Mouse (Mus musculus) liver, embryonic 15.5 days (tissue): ENCODE measurements around the gene Pnldc1. TPM values are rescaled to one million over a fixed set of nuclear protein-coding genes. Genes with fewer than 3 reads are reported as not detected.
"Not testable (repeated sequence)": the region's sequence is repeated elsewhere in the genome, so short reads cannot be mapped to it uniquely, and the experiment has no call there.

Experiments used
- ATAC-seq: fragments of 200-750 bp; cut with Nextera tagmentation; 2 replicates; pipeline ENCODE4 v1.8.0; 2017; ENCODE audit warnings: moderate number of reproducible peaks, mild to moderate bottlenecking, moderate library complexity; ENCODE audit not compliant: insufficient read depth
- H3K27ac ChIP-seq: fragments of 300-500 bp; sonication (generic); replicated peaks from 2 replicates; pipeline ENCODE4 v1.5.1; 2015; ENCODE audit warnings: mild to moderate bottlenecking, inconsistent platforms
- H3K27me3 ChIP-seq: fragments of 300-500 bp; sonication (generic); 2 replicates; pipeline ENCODE4 v1.6.1; 2015; ENCODE audit warnings: mild to moderate bottlenecking, inconsistent platforms
- H3K36me3 ChIP-seq: fragments of 300-500 bp; sonication (generic); replicated peaks from 2 replicates; pipeline ENCODE4 v1.6.1; 2015; ENCODE audit warnings: moderate library complexity, mild to moderate bottlenecking, inconsistent platforms
- H3K4me1 ChIP-seq: fragments of 300-500 bp; sonication (generic); replicated peaks from 2 replicates; pipeline ENCODE4 v1.6.1; 2015; ENCODE audit warnings: inconsistent platforms
- H3K4me2 ChIP-seq: fragments of 300-500 bp; sonication (generic); 2 replicates; pipeline ENCODE4 v1.6.1; 2015; ENCODE audit warnings: moderate library complexity, mild to moderate bottlenecking, inconsistent platforms
- H3K4me3 ChIP-seq: fragments of 300-500 bp; sonication (generic); replicated peaks from 2 replicates; pipeline ENCODE4 v1.5.1; 2015; ENCODE audit warnings: mild to moderate bottlenecking, inconsistent platforms
- H3K9ac ChIP-seq: fragments of 300-500 bp; sonication (generic); 2 replicates; pipeline ENCODE4 v1.6.1; 2015; ENCODE audit warnings: moderate library complexity, mild to moderate bottlenecking, inconsistent platforms
- H3K9me3 ChIP-seq: fragments of 300-500 bp; sonication (generic); replicated peaks from 2 replicates; pipeline ENCODE4 v1.6.1; 2016; ENCODE audit warnings: inconsistent platforms
- WGBS: fragments of 180-500 bp; shearing (Covaris S2); methylation state at CpG from one replicate; pipeline ENCODE4 v1.1.7; 2015; ENCODE audit warnings: mixed read lengths; ENCODE audit not compliant: insufficient replicate concordance; 5-methylcytosine and 5-hydroxymethylcytosine counted together
- polyA plus RNA-seq: library from polyadenylated mRNA; unstranded; fragments of >200 nt; fragmentation: Nextera tagmentation; extraction: Ambion mirVana; gene quantifications from 2 replicates; pipeline ENCODE4 v1.2.1, GENCODE M21; 2015

The Pnldc1 gene
- 0.40 and 0.45 TPM in 2 replicates for polyA plus RNA-seq

GRCm38 (mm10) chr17:12909361-12910280 lies at the start of gene Pnldc1:
TSS of gene Pnldc1 (minus strand) at chr17:12910230.
- WGBS: 82% methylated on average over 35 of the region's 35 CpGs
- Histone ChIP-seq H3K9ac (no peak within 1 kb of the TSS), H3K4me3 (no peak within 1 kb of the TSS), H3K4me1 (peaks cover 9% of the 10 kb centered on the region), H3K27me3 (no peaks in the 10 kb centered on the region), H3K9me3 (no peaks in the 10 kb centered on the region), H3K36me3 (peaks cover 54% of the 10 kb centered on the region), H3K27ac (no peak within 1 kb of the TSS), H3K4me2 (no peak within 1 kb of the TSS)
- no peak for ATAC-seq

DNA sequence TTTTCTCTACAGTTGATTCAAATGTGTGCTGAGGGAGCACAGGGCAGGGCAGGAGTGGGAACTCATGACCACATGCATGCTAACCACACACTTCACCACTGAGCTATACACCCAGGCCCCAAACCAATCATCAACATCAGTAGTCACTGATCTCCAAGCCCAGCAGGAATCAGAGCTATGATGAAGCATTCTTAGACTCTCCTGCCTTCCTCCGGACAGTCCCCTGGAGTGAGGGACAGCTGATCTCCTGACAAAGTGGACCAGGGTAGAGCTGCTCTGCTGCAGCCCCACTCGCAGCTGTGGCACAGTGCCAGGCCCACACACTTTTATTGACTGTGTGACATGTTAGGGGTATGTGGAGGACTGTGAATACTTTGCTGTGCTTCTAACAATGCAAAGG lies 49.3 kb upstream of the Pnldc1 start:
- ATAC-seq, H3K27me3 ChIP-seq, H3K9ac ChIP-seq, H3K9me3 ChIP-seq, H3K27ac ChIP-seq: not testable (repeated sequence)
- Histone ChIP-seq H3K4me2 (peak overlapping the region; percentile 41), H3K4me3 (0 out of 2 replicates have a peak overlapping the region, but pooled peaks have one; percentile 21), H3K4me1 (peaks cover 13% of the 10 kb centered on the region), H3K36me3 (peaks cover 18% of the 10 kb centered on the region)
- WGBS: 18% methylated on average over 2 of the region's 2 CpGs

DNA sequence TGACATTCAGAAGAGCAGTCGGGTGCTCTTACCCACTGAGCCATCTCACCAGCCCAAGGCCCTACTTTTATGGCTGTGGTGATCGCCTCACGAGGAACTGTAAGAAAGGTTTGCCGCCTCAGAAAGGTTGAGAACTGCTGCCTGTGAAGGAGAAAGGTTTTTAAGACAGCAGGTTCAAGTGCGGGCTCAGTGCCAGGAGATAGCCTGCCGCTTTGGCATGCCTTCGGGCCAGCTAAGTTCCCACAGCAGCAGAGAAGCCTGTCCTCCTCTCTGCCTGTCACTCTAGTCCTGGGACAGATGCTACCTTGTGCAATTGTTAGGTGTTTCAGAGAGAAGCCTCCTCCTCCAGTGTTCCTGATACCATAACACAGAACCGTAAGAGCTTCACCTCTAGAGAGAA lies 46.6 kb upstream of the Pnldc1 start:
- H3K9me3 ChIP-seq: no peaks in the 10 kb centered on the region
- no peak overlapping the region for H3K4me3 ChIP-seq
- peaks cover 29% of the 10 kb centered on the region for H3K36me3 ChIP-seq
- H3K27ac ChIP-seq: no peak overlapping the region
- 79% methylated on average over 8 of the region's 8 CpGs for WGBS
- peaks cover 13% of the 10 kb centered on the region for H3K4me1 ChIP-seq
- H3K27me3 ChIP-seq: no peaks in the 10 kb centered on the region
- no peak for ATAC-seq
- no peak overlapping the region for H3K4me2 ChIP-seq
- H3K9ac ChIP-seq: no peak overlapping the region

GRCm38 (mm10) chr17:12949669-12950068 lies 39.6 kb upstream of the Pnldc1 start:
- WGBS: 81% methylated on average over 5 of the region's 5 CpGs
- Histone ChIP-seq H3K36me3 (peaks cover 52% of the 10 kb centered on the region), H3K9ac (no peak overlapping the region), H3K27me3 (no peaks in the 10 kb centered on the region), H3K27ac (no peak overlapping the region), H3K4me3 (no peak overlapping the region), H3K9me3 (no peaks in the 10 kb centered on the region), H3K4me1 (no peaks in the 10 kb centered on the region), H3K4me2 (no peak overlapping the region)
- ATAC-seq: no peak

DNA sequence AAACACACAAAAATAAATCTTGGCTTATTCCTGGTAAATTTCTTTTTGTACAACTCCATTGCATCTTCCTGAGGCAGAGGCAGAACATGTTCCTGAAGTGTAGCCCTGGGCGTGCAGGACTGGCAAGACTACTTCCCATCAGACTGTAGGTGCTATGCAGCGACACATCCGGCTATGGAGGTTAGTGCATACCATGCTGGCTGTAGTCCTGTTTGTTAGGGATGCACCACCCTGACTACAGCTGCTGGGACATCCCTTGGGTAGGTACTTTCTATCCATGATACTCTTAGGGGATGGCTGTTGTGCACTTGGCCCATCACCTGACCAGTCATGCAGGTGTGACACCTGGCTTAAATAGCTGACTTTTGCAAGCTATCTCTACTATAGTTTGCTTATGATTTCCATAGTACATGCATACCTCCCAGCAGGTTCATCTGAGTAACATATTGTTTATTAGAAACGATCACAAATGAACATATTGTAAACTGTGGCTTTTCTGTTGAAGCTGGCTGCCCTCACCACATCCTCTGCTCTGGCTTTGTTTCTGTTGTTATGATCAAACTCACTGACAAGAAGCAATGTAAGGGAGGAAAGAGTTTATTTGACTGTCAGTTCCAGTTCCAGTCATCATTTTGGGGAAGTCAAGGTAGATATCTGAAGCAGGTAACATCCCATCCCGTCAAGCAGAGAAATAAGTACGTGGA lies 32.6 kb upstream of the Pnldc1 start:
- no peak overlapping the region for H3K4me3 ChIP-seq
- H3K4me2 ChIP-seq: no peak overlapping the region
- peaks cover 26% of the 10 kb centered on the region for H3K36me3 ChIP-seq
- no peak overlapping the region for H3K27ac ChIP-seq
- no peak for ATAC-seq
- 77% methylated on average over 6 of the region's 6 CpGs for WGBS
- peaks cover 25% of the 10 kb centered on the region for H3K4me1 ChIP-seq
- H3K9me3 ChIP-seq: no peaks in the 10 kb centered on the region
- H3K27me3 ChIP-seq: no peaks in the 10 kb centered on the region
- no peak overlapping the region for H3K9ac ChIP-seq

DNA sequence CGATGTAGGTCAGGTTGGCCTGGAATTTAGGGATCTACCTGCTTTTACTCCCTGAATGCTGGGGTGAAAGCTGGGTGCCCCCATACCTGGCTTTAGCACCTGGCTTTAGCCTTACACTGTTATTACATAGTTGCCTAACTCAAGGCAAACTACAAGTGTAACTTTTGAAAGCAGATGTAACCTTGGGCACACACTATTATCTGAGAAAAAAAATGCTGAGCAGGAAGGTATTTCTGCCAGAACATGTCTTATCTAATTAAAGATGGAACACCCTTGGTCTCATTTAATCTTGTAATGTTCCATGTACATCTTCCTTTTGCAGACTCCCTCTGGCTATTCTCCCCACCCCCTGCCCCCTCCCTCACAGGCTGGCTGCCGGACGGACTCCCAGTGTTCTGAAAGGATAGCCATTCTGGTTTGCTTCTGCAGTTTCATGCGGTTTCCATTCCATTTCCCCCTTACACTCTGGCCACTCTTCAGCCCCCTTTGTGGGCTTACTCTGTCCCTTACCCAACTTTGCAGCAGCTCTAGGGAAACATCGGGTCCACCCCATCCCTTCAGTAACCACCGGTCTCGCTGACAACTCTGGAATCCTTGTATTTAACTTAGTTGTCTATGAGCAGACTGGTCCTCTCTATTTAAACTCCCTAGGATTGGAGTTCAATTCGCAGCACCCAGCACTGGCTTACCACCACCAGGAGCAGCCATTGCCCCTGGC lies 31.7 kb upstream of the Pnldc1 start:
- WGBS: 67% methylated on average over 8 of the region's 8 CpGs
- H3K9me3 ChIP-seq: no peaks in the 10 kb centered on the region
- peaks cover 24% of the 10 kb centered on the region for H3K36me3 ChIP-seq
- no peak overlapping the region for H3K9ac ChIP-seq
- no peak overlapping the region for H3K4me3 ChIP-seq
- H3K27me3 ChIP-seq: no peaks in the 10 kb centered on the region
- no peak for ATAC-seq
- H3K4me1 ChIP-seq: peaks cover 25% of the 10 kb centered on the region
- H3K27ac ChIP-seq: no peak overlapping the region
- H3K4me2 ChIP-seq: no peak overlapping the region

DNA sequence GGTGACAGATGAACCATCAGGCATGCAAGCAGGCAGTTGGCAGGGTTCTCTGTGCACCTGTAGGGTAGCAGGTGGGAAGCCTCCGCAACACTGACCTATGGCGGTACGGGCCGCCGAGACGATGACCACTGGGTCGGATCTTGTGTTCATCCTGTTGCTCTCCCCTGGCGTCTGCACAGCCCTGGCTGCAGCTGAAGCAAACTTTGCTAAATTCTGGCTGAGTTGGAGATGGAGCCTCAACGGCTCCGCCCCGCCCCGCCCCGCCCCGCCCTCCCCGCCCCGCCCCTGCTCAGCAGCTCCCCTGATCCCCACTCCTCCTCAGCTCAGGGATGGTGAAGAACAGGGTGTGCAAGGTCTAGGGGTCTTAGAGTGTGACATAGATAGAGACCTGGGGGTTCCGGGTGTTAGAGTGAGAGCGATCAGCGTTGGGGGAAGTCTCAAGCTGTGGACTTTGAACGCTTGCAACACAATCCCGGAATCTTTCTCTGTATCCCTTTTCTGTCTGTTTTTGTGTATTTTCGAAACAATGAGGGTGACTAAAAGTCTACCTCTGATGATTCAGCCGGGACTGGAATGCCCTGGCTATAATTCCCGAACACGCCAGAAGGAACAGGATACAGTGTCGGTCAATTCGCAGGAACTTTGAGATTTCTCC lies 30.2 kb upstream of the Pnldc1 start, which contains the start of gene Acat3:
Gene Acat3 (minus strand): TSS at position 450 of the 655 bp plus-strand sequence.
- no peak within 1 kb of the TSS for H3K9ac ChIP-seq
- ATAC-seq: peak; percentile 41
- WGBS: 14% methylated on average over 27 of the region's 27 CpGs
- peak within 1 kb of the TSS; percentile 64 for H3K4me2 ChIP-seq
- peaks cover 15% of the 10 kb centered on the region for H3K36me3 ChIP-seq
- peak within 1 kb of the TSS; percentile 37 for H3K4me3 ChIP-seq
- no peaks in the 10 kb centered on the region for H3K27me3 ChIP-seq
- H3K9me3 ChIP-seq: no peaks in the 10 kb centered on the region
- H3K27ac ChIP-seq: peak within 1 kb of the TSS; percentile 48
- H3K4me1 ChIP-seq: peaks cover 25% of the 10 kb centered on the region

DNA sequence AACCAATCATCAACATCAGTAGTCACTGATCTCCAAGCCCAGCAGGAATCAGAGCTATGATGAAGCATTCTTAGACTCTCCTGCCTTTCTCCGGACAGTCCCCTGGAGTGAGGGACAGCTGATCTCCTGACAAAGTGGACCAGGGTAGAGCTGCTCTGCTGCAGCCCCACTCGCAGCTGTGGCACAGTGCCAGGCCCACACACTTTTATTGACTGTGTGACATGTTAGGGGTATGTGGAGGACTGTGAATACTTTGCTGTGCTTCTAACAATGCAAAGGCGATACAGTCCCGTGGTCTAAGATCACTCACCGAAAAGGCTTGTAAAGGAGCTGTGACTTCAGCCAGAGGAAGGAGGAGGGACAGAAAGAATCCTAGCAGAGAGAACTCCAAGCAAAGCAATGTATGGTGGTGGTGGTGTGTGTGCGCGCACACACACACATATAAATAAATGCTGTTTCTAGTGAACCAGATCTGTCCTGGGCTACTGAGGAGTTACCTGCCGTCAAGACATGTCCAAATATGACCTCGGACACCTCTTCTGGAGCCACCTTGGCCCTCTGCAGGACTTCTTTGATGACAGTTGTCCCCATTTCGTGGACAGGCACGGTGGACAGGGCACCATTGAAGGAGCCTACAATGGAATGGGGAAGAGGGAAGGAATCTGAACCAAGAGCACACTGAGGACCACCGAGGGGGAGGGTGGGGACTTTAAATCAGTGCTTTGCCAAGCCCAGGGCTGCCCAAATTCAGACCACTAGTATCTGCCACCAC lies 29.5 kb upstream of the Pnldc1 start:
- WGBS: 33% methylated on average over 3 of the region's 12 CpGs
- H3K4me1 ChIP-seq: peaks cover 25% of the 10 kb centered on the region
- not testable (repeated sequence) for H3K9ac ChIP-seq, H3K27me3 ChIP-seq, H3K36me3 ChIP-seq, H3K9me3 ChIP-seq
- peak overlapping the region; percentile 48; the same call in 1 of the 2 replicates for H3K27ac ChIP-seq
- peak overlapping the region; percentile 37 for H3K4me3 ChIP-seq
- peak; percentile 19; the same call in 1 of the 2 replicates for ATAC-seq
- peak overlapping the region; percentile 64 for H3K4me2 ChIP-seq

DNA sequence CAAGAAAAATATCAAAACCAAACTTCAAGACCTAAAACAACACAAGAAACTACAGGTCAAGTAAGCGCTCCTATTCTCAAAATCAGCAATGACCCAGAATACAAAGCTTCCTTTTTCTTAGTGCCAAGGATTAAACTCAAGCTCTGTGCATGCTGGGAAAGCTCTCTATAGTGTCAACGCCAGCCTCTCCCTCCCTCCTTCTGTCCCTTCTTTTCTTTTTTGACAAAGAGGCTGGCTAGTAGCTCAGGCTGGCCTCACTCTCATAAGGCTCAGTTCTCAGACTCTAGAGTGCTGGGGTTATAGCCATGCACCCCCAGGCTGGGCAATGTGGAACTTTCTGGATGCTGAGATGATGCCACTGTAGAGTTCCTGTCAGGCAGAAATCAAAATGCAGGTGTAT lies 28.0 kb upstream of the Pnldc1 start:
- Histone ChIP-seq H3K9me3 (no peaks in the 10 kb centered on the region), H3K27me3 (no peaks in the 10 kb centered on the region), H3K4me1 (peaks cover 25% of the 10 kb centered on the region), H3K36me3 (no peaks in the 10 kb centered on the region; the same call in none of the 2 replicates), H3K4me3 (no peak overlapping the region), H3K9ac (no peak overlapping the region), H3K27ac (no peak overlapping the region), H3K4me2 (no peak overlapping the region)
- no peak for ATAC-seq
- 39% methylated on average over 2 of the region's 2 CpGs for WGBS

GRCm38 (mm10) chr17:12937412-12937970 lies 27.5 kb upstream of the Pnldc1 start:
- Histone ChIP-seq H3K27ac (no peak overlapping the region), H3K9me3 (no peaks in the 10 kb centered on the region), H3K9ac (no peak overlapping the region), H3K27me3 (no peaks in the 10 kb centered on the region), H3K4me3 (no peak overlapping the region), H3K36me3 (no peaks in the 10 kb centered on the region; the same call in 1 of the 2 replicates), H3K4me2 (no peak overlapping the region), H3K4me1 (peaks cover 25% of the 10 kb centered on the region)
- 64% methylated on average over 2 of the region's 2 CpGs for WGBS
- ATAC-seq: no peak
